Mouse (Mus musculus) ES-Bruce4 (cell line): ENCODE data around the gene Cabp4. TPM values are rescaled to one million over a fixed set of nuclear protein-coding genes. Genes with fewer than 3 reads are reported as not detected.

ENCODE experiments used
- H3K27ac ChIP-seq: 2 replicates; pipeline ENCODE4 v1.5.1; 2012; ENCODE audit warnings: low read length, inconsistent platforms; ENCODE audit not compliant: insufficient read depth
- H3K27me3 ChIP-seq: 2 replicates; pipeline ENCODE4 v1.6.1; 2012; ENCODE audit warnings: mild to moderate bottlenecking, low read length, inconsistent platforms; ENCODE audit not compliant: control insufficient read depth, poor library complexity, insufficient read depth, severe bottlenecking
- H3K36me3 ChIP-seq: 2 replicates; pipeline ENCODE4 v1.6.1; 2012; ENCODE audit warnings: inconsistent platforms, mild to moderate bottlenecking, low read length, moderate library complexity; ENCODE audit not compliant: control insufficient read depth, poor library complexity, insufficient read depth, severe bottlenecking
- H3K4me1 ChIP-seq: one replicate; pipeline ENCODE4 v1.8.1; 2011; ENCODE audit warnings: low read length; ENCODE audit not compliant: control insufficient read depth, insufficient read depth
- H3K4me3 ChIP-seq: 2 replicates; pipeline ENCODE4 v1.5.1; 2011; ENCODE audit warnings: low read depth, mild to moderate bottlenecking, low read length
- H3K9ac ChIP-seq: 2 replicates; pipeline ENCODE4 v1.6.1; 2012; ENCODE audit warnings: low read depth, mild to moderate bottlenecking, inconsistent platforms; ENCODE audit not compliant: poor library complexity, severe bottlenecking
- H3K9me3 ChIP-seq: replicated peaks from 2 replicates; pipeline ENCODE4 v1.6.1; 2012; ENCODE audit warnings: mild to moderate bottlenecking, low read length, inconsistent platforms; ENCODE audit not compliant: control insufficient read depth, poor library complexity, insufficient read depth, severe bottlenecking
- CTCF ChIP-seq: IDR thresholded peaks from one replicate; pipeline ENCODE4 v1.8.1; 2011; ENCODE audit warnings: low read depth, low read length
- EP300 ChIP-seq: IDR thresholded peaks from 2 replicates; pipeline ENCODE4 v1.6.1; 2011; ENCODE audit warnings: low read depth, low read length; ENCODE audit not compliant: insufficient read depth
- POLR2A ChIP-seq: IDR thresholded peaks from one replicate; pipeline ENCODE4 v1.8.1; 2011; ENCODE audit warnings: low read length; ENCODE audit not compliant: insufficient read depth
- polyA plus RNA-seq: library from polyadenylated mRNA; stranded (reverse); fragments of >200 nt; gene quantifications from 2 replicates; pipeline ENCODE4 v1.2.4, GENCODE M21; 2011; ENCODE audit warnings: low read depth; ENCODE audit not compliant: missing spikeins, insufficient read depth, insufficient read length

Cabp4 gene
- polyA plus RNA-seq, 1 experiment, result not detected

DNA sequence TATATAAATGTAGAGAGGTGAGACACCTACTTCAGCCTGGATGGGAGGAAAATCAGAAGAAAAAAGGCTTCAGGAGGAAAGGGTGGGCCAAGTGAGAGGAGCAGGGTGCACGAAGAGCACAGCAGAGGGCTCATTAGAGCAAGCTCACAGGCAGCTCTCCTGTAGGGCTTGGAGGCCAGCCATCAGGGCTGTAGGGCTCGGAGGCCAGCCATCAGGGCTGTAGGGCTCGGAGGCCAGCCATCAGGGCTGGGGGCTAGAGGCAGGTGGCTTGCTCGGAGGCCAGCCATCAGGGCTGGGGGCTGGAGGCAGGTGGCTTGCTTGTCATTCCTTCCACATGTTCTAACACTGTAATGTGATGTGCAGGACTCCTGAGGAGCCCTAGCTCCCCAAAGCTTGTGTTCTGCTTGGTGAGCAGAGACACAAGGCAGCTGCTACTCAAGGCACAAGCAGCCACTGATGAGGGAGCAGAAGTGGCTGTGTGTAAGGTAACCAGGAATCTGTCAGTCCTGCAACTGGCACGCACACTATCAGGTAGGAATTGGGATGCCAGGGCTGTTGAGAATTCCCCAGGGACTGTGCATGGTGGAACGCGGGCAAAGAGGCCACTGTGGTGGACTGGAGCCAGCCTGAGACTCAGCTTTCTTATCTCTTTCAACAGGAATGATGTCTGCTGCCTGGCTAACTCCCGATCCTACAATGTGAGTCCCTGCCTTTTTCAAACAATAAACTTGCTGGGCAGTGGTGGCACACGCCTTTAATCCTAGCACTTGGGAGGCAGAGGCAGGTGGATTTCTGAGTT lies 23.0 kb upstream of the Cabp4 start:
- no peak overlapping the region for H3K9ac ChIP-seq
- no peaks in the 10 kb centered on the region for H3K4me1 ChIP-seq
- TF ChIP-seq EP300 (no peak), POLR2A (no peak), CTCF (no peak)
- H3K27ac ChIP-seq, result no peak overlapping the region
- H3K27me3 ChIP-seq, result no peaks in the 10 kb centered on the region
- no peaks in the 10 kb centered on the region for H3K9me3 ChIP-seq
- no peaks in the 10 kb centered on the region for H3K36me3 ChIP-seq
- H3K4me3 ChIP-seq, result no peak overlapping the region

DNA sequence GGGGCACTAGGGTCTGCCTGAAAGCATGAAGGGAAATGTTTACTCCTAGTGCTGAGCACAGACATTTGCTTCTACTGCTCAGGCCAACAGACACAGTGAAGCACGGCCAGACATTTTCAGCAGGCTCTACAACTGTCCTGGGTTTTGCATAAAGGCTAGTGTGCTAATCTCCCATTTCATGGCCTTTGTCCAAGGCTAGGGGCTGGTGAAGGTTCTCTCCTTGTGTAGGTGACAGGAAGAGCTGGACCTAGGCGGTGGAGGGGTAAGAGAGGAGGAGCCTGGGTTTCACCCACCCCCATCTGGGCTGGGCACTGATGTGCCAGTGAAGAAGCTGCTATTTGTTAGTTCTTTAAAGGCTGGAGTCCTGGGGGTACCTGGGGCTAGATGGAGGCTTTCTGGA lies 20.9 kb upstream of the Cabp4 start:
- no peaks in the 10 kb centered on the region for H3K9me3 ChIP-seq
- H3K27ac ChIP-seq, result no peak overlapping the region
- H3K4me1 ChIP-seq, result no peaks in the 10 kb centered on the region
- no peak overlapping the region for H3K4me3 ChIP-seq
- H3K9ac ChIP-seq, result no peak overlapping the region
- H3K27me3 ChIP-seq, result no peaks in the 10 kb centered on the region
- no peaks in the 10 kb centered on the region for H3K36me3 ChIP-seq
- TF ChIP-seq POLR2A, result no peak
- no peak for TF ChIP-seq EP300
- TF ChIP-seq CTCF, result no peak

DNA sequence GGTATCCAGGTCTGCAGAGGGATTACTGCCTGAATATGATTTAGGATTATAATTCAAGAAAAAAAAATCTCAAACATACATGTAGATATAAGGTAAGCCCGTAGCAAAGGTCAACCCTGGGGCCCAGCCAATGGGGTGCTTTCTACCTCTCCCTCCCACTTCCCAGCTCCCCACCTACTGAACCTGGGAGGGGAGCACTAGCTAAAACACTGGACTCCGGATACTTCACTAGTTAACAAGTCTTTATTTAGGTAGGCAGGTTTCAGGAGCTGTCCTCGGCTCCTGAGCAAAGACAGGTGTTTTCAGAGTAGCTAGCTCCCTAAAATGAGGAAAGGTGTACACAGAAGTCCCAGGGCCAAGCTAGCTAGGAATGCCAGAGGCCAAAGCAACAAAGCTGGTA lies 20.3 kb upstream of the Cabp4 start:
- TF ChIP-seq CTCF (no peak), EP300 (no peak), POLR2A (no peak)
- no peak overlapping the region for H3K4me3 ChIP-seq
- no peaks in the 10 kb centered on the region for H3K36me3 ChIP-seq
- H3K4me1 ChIP-seq, result no peaks in the 10 kb centered on the region
- no peaks in the 10 kb centered on the region for H3K9me3 ChIP-seq
- H3K27ac ChIP-seq, result no peak overlapping the region
- H3K9ac ChIP-seq, result no peak overlapping the region
- no peaks in the 10 kb centered on the region for H3K27me3 ChIP-seq

DNA sequence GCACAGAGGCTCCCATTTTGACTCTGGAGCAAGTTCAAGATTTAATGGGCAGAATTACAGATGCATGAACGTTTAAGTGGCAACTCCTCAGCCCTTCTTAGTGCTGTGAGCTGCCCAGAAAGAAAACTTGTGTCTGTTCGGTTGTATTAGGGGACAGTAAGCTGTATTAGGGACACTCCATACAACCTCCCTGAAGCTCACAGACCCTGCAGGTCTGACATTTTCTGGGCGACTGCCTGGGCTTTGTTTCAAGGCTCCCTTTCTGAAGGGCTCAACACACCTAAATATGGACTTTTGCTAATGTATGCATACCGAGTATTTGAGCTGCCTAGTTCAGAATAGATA lies 19.7 kb upstream of the Cabp4 start:
- Histone ChIP-seq H3K27me3 (no peaks in the 10 kb centered on the region), H3K4me1 (no peaks in the 10 kb centered on the region), H3K4me3 (peak overlapping the region; percentile 63), H3K27ac (no peak overlapping the region), H3K9ac (no peak overlapping the region; the same call in 1 of the 2 replicates), H3K36me3 (no peaks in the 10 kb centered on the region), H3K9me3 (no peaks in the 10 kb centered on the region)
- no peak for TF ChIP-seq EP300
- no peak for TF ChIP-seq POLR2A

DNA sequence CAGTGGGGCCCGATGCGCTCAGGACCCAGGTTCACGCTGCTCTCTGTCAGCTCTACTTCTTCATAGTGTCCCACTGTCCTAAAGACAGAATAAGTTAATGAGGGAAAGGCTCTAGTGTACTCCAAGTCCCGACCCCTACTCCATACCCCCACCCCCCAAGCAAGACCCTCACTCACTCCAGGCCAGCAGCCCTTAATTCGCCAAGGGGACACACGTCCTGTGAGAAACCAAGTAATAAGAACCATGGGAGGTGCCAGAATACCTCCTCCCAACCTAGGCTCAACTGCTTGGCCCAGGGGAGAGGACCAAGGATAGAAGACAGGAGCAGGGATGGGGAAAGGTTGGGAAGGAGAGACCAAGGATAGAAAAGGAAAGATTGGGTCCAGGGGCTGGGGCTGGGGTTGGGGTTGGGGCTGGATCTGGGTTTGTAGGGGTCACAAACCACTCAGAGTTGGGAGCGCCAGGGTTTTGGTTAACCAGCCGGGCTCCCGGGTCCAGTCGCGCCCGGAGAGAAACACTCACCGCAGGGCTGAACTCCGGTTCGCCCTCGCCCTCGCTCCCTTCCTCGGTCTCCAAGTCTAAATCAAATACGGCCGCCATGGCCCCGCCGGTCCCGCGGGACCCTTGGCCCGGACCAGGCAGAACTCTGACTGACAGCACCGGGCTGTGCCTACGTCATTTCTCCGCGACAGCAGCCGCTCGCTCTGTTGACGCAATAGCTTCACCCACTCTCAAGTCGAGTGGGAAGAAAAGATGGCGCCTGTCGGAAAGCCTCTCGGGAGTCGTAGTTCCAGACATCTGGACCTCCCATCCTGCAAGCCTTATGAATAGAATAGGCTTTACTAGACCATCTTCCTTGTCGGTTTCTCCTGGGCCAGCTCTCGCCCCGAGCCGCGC lies 19.1 kb upstream of the Cabp4 start, which contains the start of gene Rps6kb2:
Gene Rps6kb2, minus strand, starts transcription at position 709 of the 897 bp plus-strand sequence.
- Histone ChIP-seq H3K36me3 (no peaks in the 10 kb centered on the region), H3K4me3 (peak within 1 kb of the TSS; percentile 81), H3K27me3 (no peaks in the 10 kb centered on the region), H3K9me3 (no peaks in the 10 kb centered on the region), H3K27ac (no peak within 1 kb of the TSS), H3K9ac (peak within 1 kb of the TSS; percentile 79), H3K4me1 (no peaks in the 10 kb centered on the region)
- TF ChIP-seq POLR2A (no peak), CTCF (no peak), EP300 (no peak)

DNA sequence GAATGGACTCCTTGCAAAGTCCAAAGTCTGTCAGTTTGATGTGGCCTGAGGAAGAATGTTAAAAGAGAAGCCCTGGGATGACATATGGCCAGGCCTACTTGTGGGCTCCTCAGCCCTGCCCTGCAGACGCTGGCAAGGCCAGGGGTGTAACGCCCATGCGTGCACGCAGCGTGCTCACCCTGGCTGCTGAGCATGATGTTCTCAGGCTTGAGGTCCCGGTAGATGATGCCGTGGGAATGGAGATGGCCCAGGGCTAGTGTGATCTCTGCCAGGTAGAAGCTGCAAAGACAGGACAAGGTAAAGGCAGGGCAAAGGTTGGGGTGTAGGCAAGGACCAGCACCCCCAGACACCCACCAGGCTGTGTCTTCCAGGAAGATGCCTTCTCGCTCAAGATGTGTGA lies 15.2 kb upstream of the Cabp4 start:
- TF ChIP-seq EP300 (no peak), POLR2A (no peak), CTCF (no peak)
- no peaks in the 10 kb centered on the region for H3K4me1 ChIP-seq
- no peak overlapping the region for H3K4me3 ChIP-seq
- H3K27me3 ChIP-seq, result no peaks in the 10 kb centered on the region
- no peaks in the 10 kb centered on the region for H3K36me3 ChIP-seq
- H3K9me3 ChIP-seq, result no peaks in the 10 kb centered on the region
- no peak overlapping the region for H3K27ac ChIP-seq
- H3K9ac ChIP-seq, result no peak overlapping the region
